Mouse (Mus musculus): ENCODE results near the gene Parm1.

- no peak for TF ChIP-seq GATA1 (IDR thresholded peaks at IDR 0.05; ENCODE audit: low read length)
- no peak for TF ChIP-seq TAL1 (IDR thresholded peaks at IDR 0.05; ENCODE audit: low read length)
Measured at GRCm38 (mm10) chr5:91609041-91609440, 91.6 kb downstream of the Parm1 start.

All from erythroblast, embryonic 14.5 days (primary cell).